Mouse (Mus musculus) stomach, postnatal 0 days (tissue): Measurements from ENCODE around the gene Tbc1d13. TPM values are rescaled to one million over a fixed set of nuclear protein-coding genes. Genes with fewer than 3 reads are reported as not detected.
"Not testable (repeated sequence)": the region's sequence is repeated elsewhere in the genome, so short reads cannot be mapped to it uniquely, and the experiment has no call there.

ENCODE experiments used
- ATAC-seq: fragments of 200-750 bp; cut with Nextera tagmentation; 2 replicates; pipeline ENCODE4 v1.8.0; 2017; ENCODE audit not compliant: low FRiP score, low TSS enrichment
- DNase-seq: peaks from one replicate; pipeline ENCODE4 v3.0.0-alpha.2; 2016; ENCODE audit warnings: low spot score
- H3K27ac ChIP-seq: fragments of 300-500 bp; sonication (generic); replicated peaks from 2 replicates; pipeline ENCODE4 v1.5.1; 2014; ENCODE audit warnings: mild to moderate bottlenecking, control low read depth
- H3K27me3 ChIP-seq: fragments of 300-500 bp; sonication (generic); 2 replicates; pipeline ENCODE4 v1.6.1; 2014; ENCODE audit warnings: low read length; ENCODE audit not compliant: control insufficient read depth, insufficient read depth
- H3K36me3 ChIP-seq: fragments of 300-500 bp; sonication (generic); 2 replicates; pipeline ENCODE4 v1.6.1; 2014; ENCODE audit warnings: low read length, mixed read lengths; ENCODE audit not compliant: control insufficient read depth, insufficient read depth
- H3K4me1 ChIP-seq: fragments of 300-500 bp; sonication (generic); replicated peaks from 2 replicates; pipeline ENCODE4 v1.6.1; 2014; ENCODE audit warnings: antibody characterized with exemption; ENCODE audit not compliant: control insufficient read depth, insufficient read depth
- H3K4me2 ChIP-seq: fragments of 300-500 bp; sonication (generic); replicated peaks from 2 replicates; pipeline ENCODE4 v1.6.1; 2014; ENCODE audit warnings: low read depth, mild to moderate bottlenecking, control low read depth, moderate library complexity
- H3K4me3 ChIP-seq: fragments of 300-500 bp; sonication (generic); 2 replicates; pipeline ENCODE4 v1.5.1; 2014; ENCODE audit warnings: low read depth, low read length, control low read depth
- H3K9ac ChIP-seq: fragments of 300-500 bp; sonication (generic); 2 replicates; pipeline ENCODE4 v1.6.1; 2014; ENCODE audit warnings: mild to moderate bottlenecking, low read length, control low read depth, mixed read lengths
- H3K9me3 ChIP-seq: fragments of 300-500 bp; sonication (generic); 2 replicates; pipeline ENCODE4 v1.6.1; 2016; ENCODE audit warnings: low read length; ENCODE audit not compliant: control insufficient read depth
- CTCF ChIP-seq: IDR thresholded peaks from 2 replicates; pipeline ENCODE4 v1.5.1; 2016; ENCODE audit warnings: antibody characterized with exemption, low read depth, mild to moderate bottlenecking, moderate library complexity
- EP300 ChIP-seq: optimal IDR thresholded peaks from 2 replicates; pipeline ENCODE3; 2016; ENCODE audit warnings: antibody characterized with exemption
- WGBS: fragments of 180-500 bp; shearing (Covaris S2); extraction: QIAGEN DNeasy Blood & Tissue Kit; methylation state at CpG from one replicate; pipeline ENCODE4 v1.1.7; 2014; 5-methylcytosine and 5-hydroxymethylcytosine counted together
- polyA plus RNA-seq: library from polyadenylated mRNA; unstranded; fragments of >200 nt; fragmentation: Nextera tagmentation; extraction: Ambion mirVana; gene quantifications from 2 replicates; pipeline ENCODE4 v1.2.1, GENCODE M21; 2015

Tbc1d13 gene
- polyA plus RNA-seq, 1 experiment from 2014 or later = 3.9 TPM

DNA sequence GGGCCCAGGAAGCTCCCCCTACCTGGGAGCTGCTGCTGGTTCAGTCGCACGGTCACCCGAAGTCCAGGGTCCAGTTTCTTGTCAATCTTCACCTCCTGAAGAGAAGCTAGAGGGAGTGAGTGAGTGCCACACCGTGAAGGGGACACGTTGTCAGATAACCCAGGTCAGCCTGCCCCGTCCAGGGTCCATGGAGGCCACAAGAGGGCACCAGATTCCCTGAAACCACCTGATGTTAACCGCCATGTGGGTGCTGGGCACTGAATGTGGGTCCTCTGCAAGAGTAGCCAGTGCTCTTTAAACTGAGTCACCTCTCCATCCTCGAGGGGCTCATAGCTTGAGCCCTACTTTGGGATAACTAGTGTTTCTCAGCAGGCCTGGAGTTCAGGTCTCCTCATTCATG, 42.4 kb downstream of the Tbc1d13 start:
- ATAC-seq (no peak), DNase-seq (no peak)
- Histone ChIP-seq H3K36me3 (peaks cover 17% of the 10 kb centered on the region; the same call in 1 of the 2 replicates), H3K27ac (no peak overlapping the region), H3K4me2 (no peak overlapping the region), H3K9me3 (no peaks in the 10 kb centered on the region), H3K4me1 (peaks cover 9% of the 10 kb centered on the region), H3K27me3 (no peaks in the 10 kb centered on the region), H3K4me3 (no peak overlapping the region), H3K9ac (no peak overlapping the region)
- TF ChIP-seq EP300 = no peak
- TF ChIP-seq CTCF = peak; percentile 54
- 81% methylated on average over 8 of the region's 8 CpGs for WGBS

DNA sequence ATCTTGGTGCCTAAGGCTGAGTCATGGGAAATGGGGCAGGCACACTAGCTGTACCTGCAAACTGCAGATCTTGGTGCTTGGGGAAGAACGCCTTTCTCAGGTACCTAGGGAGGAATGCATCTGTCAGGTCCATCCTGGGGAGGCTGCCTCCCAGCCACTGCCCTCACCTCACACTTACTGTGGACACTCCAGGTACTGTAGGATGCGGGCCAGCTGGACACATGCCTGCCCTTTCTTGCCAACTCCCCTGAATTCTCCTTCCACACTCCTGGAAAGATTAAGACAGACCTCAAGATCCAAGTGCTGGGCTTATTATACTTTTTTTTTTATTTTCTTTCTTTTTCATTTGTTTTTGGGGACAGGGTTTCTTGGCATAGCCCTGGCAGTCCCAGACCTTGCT, 43.0 kb downstream of the Tbc1d13 start:
- DNase-seq (no peak), ATAC-seq (no peak)
- H3K36me3 ChIP-seq = peaks cover 17% of the 10 kb centered on the region; the same call in 1 of the 2 replicates
- peaks cover 9% of the 10 kb centered on the region for H3K4me1 ChIP-seq
- H3K27ac ChIP-seq = no peak overlapping the region
- TF ChIP-seq CTCF (no peak), EP300 (no peak)
- no peak overlapping the region for H3K4me2 ChIP-seq
- WGBS = 98% methylated on average over 2 of the region's 2 CpGs
- H3K27me3 ChIP-seq = no peaks in the 10 kb centered on the region
- H3K9ac ChIP-seq = no peak overlapping the region
- no peaks in the 10 kb centered on the region for H3K9me3 ChIP-seq
- H3K4me3 ChIP-seq = no peak overlapping the region

DNA sequence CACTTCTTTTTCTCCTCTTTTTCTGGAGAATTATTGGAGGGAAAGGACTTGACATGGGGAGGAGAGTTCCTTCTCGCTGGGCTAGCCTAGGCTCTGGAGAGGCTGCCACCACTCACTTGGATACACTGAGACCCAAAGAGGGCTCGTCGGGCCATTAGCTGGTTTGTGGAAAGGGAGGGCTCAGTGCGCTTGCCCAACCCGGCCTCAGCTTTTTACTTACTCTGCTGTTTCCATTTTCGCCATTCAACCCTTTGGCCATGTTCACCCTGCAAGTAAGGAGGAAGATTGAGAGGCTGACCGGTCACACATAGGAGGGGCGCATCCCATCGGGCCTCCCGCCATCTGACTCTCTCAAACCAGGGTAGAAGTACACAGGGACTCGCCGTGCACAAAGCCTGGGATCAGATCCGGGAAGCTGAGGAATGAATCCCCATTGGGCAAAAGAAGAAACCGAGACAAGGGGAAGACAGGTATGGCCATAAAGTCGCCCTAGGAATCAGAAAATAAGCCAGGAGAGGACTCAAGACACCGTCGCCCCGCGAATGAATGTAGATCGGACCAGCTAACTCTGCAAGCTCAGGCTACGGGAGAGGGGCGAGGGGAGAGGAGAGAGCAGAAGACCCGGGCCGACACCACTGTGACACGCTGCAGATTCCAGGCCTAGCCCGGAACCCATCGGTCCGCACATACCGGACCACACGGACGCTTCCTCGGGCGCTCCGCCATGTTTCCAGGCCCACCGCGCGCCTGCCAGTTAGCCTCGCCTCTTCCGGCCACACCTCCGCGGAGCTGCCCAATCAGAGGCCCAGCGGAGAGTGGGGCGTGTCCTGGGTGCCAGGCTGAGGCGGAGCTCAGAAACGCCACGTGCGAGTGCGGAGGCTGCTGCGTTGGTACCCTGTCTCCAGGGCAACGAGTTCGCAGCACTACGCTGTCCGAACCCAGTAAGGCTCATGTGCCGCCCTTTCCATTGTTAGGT, 44.4 kb downstream of the Tbc1d13 start, which contains the start of gene Spout1:
Gene Spout1 (minus strand): TSS at position 760 of the 976 bp plus-strand sequence.
- peak within 1 kb of the TSS; percentile 58 for H3K27ac ChIP-seq
- DNase-seq (peak; percentile 98), ATAC-seq (peak; percentile 98)
- H3K36me3 ChIP-seq = peaks cover 17% of the 10 kb centered on the region; the same call in 1 of the 2 replicates
- peak within 1 kb of the TSS; percentile 91 for H3K4me2 ChIP-seq
- 3% methylated on average over 50 of the region's 54 CpGs for WGBS
- H3K4me1 ChIP-seq = peaks cover 6% of the 10 kb centered on the region; the same call in 1 of the 2 replicates
- no peak for TF ChIP-seq CTCF
- TF ChIP-seq EP300 = no peak
- H3K27me3 ChIP-seq = no peaks in the 10 kb centered on the region
- peak within 1 kb of the TSS; percentile 81 for H3K9ac ChIP-seq
- H3K9me3 ChIP-seq = no peaks in the 10 kb centered on the region
- H3K4me3 ChIP-seq = peak within 1 kb of the TSS; percentile 62

DNA sequence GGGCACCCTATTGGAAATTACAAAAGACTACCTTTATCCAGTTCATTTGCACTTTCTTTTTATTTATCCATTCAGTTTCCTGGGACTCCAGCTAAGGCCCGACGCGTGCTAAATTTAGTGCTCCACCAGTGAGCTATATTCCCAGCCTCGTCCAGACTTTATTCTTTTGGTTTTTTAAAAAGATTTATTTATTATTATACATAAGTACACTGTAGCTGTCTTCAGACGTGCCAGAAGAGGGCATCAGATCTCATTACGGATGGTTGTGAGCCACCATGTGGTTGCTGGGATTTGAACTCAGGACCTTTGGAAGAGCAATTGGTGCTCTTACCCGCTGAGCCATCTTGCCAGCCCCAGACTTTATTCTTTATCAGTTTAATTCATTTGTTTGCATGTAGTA, 45.2 kb downstream of the Tbc1d13 start:
- not testable (repeated sequence) for ATAC-seq, H3K9me3 ChIP-seq, H3K27ac ChIP-seq, DNase-seq, H3K4me1 ChIP-seq, H3K9ac ChIP-seq, H3K27me3 ChIP-seq
- TF ChIP-seq CTCF = peak; percentile 20; the same call in 1 of the 2 replicates
- peak overlapping the region; percentile 91 for H3K4me2 ChIP-seq
- peaks cover 14% of the 10 kb centered on the region; the same call in 1 of the 2 replicates for H3K36me3 ChIP-seq
- H3K4me3 ChIP-seq = peak overlapping the region; percentile 62
- WGBS = 48% methylated on average over 7 of the region's 7 CpGs

DNA sequence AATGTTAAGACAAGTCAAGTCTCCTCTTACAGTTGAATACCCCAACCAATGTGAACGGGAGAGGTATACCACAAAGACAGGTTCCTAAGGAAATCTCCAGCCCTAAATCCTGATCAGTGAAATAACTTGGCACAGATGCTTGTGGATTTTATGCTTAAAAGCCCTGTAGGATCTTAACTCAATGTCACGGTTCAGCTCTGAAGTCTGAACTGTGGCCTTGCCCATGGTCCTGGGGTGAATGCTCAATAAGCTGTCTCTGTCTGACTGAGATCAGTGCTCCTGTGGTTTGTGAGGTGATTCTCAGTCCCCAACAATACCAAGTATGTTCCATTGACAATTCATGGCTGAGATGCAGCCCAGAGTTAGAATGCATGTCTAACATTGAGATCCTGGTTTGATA, 48.9 kb downstream of the Tbc1d13 start:
- no peak overlapping the region for H3K4me2 ChIP-seq
- DNase-seq (no peak), ATAC-seq (no peak)
- no peaks in the 10 kb centered on the region for H3K36me3 ChIP-seq
- no peaks in the 10 kb centered on the region for H3K9me3 ChIP-seq
- H3K4me3 ChIP-seq = no peak overlapping the region
- no peak overlapping the region for H3K27ac ChIP-seq
- 73% methylated on average over 2 of the region's 2 CpGs for WGBS
- no peak for TF ChIP-seq EP300
- no peak for TF ChIP-seq CTCF
- H3K9ac ChIP-seq = no peak overlapping the region
- peaks cover 3% of the 10 kb centered on the region; the same call in 1 of the 2 replicates for H3K4me1 ChIP-seq
- H3K27me3 ChIP-seq = no peaks in the 10 kb centered on the region

DNA sequence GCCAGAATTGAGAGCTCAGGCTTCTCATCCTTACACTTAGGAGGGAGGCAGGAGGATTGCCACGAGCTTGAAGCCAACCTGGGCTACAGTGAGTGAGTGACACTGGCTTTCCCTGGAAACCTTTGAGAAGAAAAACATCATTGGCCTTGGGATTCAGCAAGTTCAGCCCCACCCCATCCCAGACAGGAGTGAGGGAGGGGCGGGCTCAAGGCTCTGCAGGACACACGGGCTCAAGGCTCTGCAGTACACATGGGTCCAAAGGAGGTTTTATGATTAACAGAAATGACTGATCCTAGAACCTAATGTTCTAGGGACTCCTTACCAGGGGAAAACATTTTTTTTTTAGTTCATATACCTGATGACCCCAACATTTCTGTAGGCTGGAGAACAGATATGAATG, 50.2 kb downstream of the Tbc1d13 start:
- Histone ChIP-seq H3K9me3 (no peaks in the 10 kb centered on the region), H3K4me1 (no peaks in the 10 kb centered on the region), H3K4me2 (no peak overlapping the region), H3K27ac (no peak overlapping the region), H3K4me3 (no peak overlapping the region), H3K9ac (no peak overlapping the region), H3K36me3 (no peaks in the 10 kb centered on the region), H3K27me3 (no peaks in the 10 kb centered on the region)
- no peak for TF ChIP-seq EP300
- no peak for TF ChIP-seq CTCF
- no peak for ATAC-seq
- WGBS = 71% methylated on average over 3 of the region's 3 CpGs
- no peak for DNase-seq
